Mouse (Mus musculus) C2C12 (cell line): ENCODE data around the gene Edrf1. TPM values are rescaled to one million over a fixed set of nuclear protein-coding genes. Genes with fewer than 3 reads are reported as not detected.
"Not testable (repeated sequence)": the region's sequence is repeated elsewhere in the genome, so short reads cannot be mapped to it uniquely, and the experiment has no call there.

Source experiments
- H3K27me3 ChIP-seq: one replicate; pipeline ENCODE4 v1.6.1; 2011; ENCODE audit not compliant: control insufficient read depth, insufficient read depth, insufficient read length
- H3K36me3 ChIP-seq: one replicate; pipeline ENCODE4 v1.6.1; 2011; ENCODE audit not compliant: control insufficient read depth, insufficient read depth
- H3K4me3 ChIP-seq: one replicate; pipeline ENCODE4 v1.5.1; 2011; ENCODE audit warnings: mild to moderate bottlenecking, control low read depth; ENCODE audit not compliant: poor library complexity, insufficient read depth, severe bottlenecking
- H3K79me2 ChIP-seq: one replicate; pipeline ENCODE4 v1.6.1; 2011; ENCODE audit not compliant: control insufficient read depth, insufficient read depth
- H3K79me3 ChIP-seq: one replicate; pipeline ENCODE4 v1.6.1; 2011; ENCODE audit warnings: low read depth, control low read depth
- H3ac ChIP-seq: one replicate; pipeline ENCODE3; 2011; ENCODE audit warnings: low read depth; ENCODE audit not compliant: control insufficient read depth, insufficient read length
- CEBPB ChIP-seq: IDR thresholded peaks from one replicate; pipeline ENCODE4 v1.6.1; 2011; ENCODE audit warnings: low read depth, mild to moderate bottlenecking, control low read depth, moderate library complexity
- CTCF ChIP-seq: IDR thresholded peaks from one replicate; pipeline ENCODE4 v1.5.1; 2011; ENCODE audit not compliant: control insufficient read depth, insufficient read depth, insufficient read length
- FOSL1 ChIP-seq: IDR thresholded peaks from one replicate; pipeline ENCODE4 v1.8.0; 2011; ENCODE audit warnings: mild to moderate bottlenecking, low read length; ENCODE audit not compliant: poor library complexity, insufficient read depth, severe bottlenecking
- MAX ChIP-seq: IDR thresholded peaks from one replicate; pipeline ENCODE4 v1.6.1; 2011; ENCODE audit warnings: mild to moderate bottlenecking, control low read depth
- MYOD1 ChIP-seq: IDR thresholded peaks from one replicate; pipeline ENCODE4 v1.6.1; 2011; ENCODE audit warnings: low read depth; ENCODE audit not compliant: control insufficient read depth, insufficient read length
- MYOG ChIP-seq: IDR thresholded peaks from one replicate; pipeline ENCODE4 v1.6.1; 2011; ENCODE audit not compliant: control insufficient read depth, insufficient read length; ENCODE audit errors: extremely low read depth
- USF1 ChIP-seq: IDR thresholded peaks from one replicate; pipeline ENCODE4 v1.6.1; 2011; ENCODE audit warnings: low read depth, mild to moderate bottlenecking, control low read depth, moderate library complexity
- polyA plus RNA-seq: library from polyadenylated mRNA; unstranded; fragments of >200 nt; fragmentation: generic; extraction: Trizol; gene quantifications from one replicate; pipeline ENCODE4 v1.2.1, GENCODE M21; 2012; ENCODE audit warnings: missing spikeins

The Edrf1 gene
- polyA plus RNA-seq, 1 experiment, result 4.9 TPM

DNA sequence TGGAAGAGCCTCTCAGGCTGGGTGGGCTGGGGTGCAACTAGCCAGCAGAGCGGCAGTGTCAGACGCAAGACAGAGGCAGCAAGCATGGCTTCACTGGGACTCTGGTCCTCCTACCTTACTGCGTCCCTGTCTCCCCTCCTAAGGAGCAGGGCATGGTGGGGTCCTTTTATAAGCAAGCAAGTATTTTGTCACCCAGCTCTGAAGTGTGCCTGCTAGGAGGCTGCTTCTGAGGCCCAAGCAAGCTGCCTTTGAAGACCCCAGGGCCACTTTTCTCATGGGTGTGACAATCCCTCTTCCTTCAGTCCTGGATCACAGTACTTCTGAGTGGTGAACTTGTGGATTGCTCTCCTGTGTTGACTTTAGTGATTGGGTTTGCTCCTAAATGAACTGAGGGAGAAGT lies 42.6 kb downstream of the Edrf1 start, which contains the start of gene Mmp21:
TSS of gene Mmp21 (minus strand) at position 101 of the 400 bp plus-strand sequence.
- no peak within 1 kb of the TSS for H3K4me3 ChIP-seq
- no peaks in the 10 kb centered on the region for H3K79me2 ChIP-seq
- H3ac ChIP-seq, result no peak within 1 kb of the TSS
- H3K27me3 ChIP-seq, result no peaks in the 10 kb centered on the region
- no peak for TF ChIP-seq FOSL1
- TF ChIP-seq CEBPB, result no peak
- TF ChIP-seq USF1, result no peak
- TF ChIP-seq CTCF, result no peak
- TF ChIP-seq MYOG, result no peak
- TF ChIP-seq MYOD1, result no peak
- TF ChIP-seq MAX, result no peak
- H3K36me3 ChIP-seq, result no peaks in the 10 kb centered on the region
- no peaks in the 10 kb centered on the region for H3K79me3 ChIP-seq

- Histone ChIP-seq H3ac (no peak overlapping the region), H3K27me3 (no peaks in the 10 kb centered on the region), H3K36me3 (no peaks in the 10 kb centered on the region), H3K79me3 (no peaks in the 10 kb centered on the region), H3K4me3 (no peak overlapping the region), H3K79me2 (no peaks in the 10 kb centered on the region)
- TF ChIP-seq CTCF (no peak), MAX (no peak), FOSL1 (no peak), CEBPB (no peak), MYOG (no peak), MYOD1 (no peak), USF1 (no peak)
These were observed 46.3 kb downstream of the Edrf1 start for GRCm38 (mm10) chr7:133683626-133684025.

- Histone ChIP-seq H3K36me3 (no peaks in the 10 kb centered on the region), H3K27me3 (no peaks in the 10 kb centered on the region), H3K79me2 (no peaks in the 10 kb centered on the region), H3ac (no peak overlapping the region), H3K4me3 (no peak overlapping the region), H3K79me3 (no peaks in the 10 kb centered on the region)
- TF ChIP-seq MYOG, result no peak
- no peak for TF ChIP-seq FOSL1
- TF ChIP-seq MAX, result no peak
- no peak for TF ChIP-seq CTCF
- no peak for TF ChIP-seq CEBPB
- no peak for TF ChIP-seq MYOD1
- TF ChIP-seq USF1, result no peak
These were observed 46.8 kb downstream of the Edrf1 start for GRCm38 (mm10) chr7:133684110-133684509.

GRCm38 (mm10) chr7:133684701-133685100 lies 47.4 kb downstream of the Edrf1 start:
- no peaks in the 10 kb centered on the region for H3K79me3 ChIP-seq
- no peak for TF ChIP-seq CTCF
- no peaks in the 10 kb centered on the region for H3K79me2 ChIP-seq
- H3ac ChIP-seq, result no peak overlapping the region
- H3K27me3 ChIP-seq, result no peaks in the 10 kb centered on the region
- H3K36me3 ChIP-seq, result no peaks in the 10 kb centered on the region
- no peak overlapping the region for H3K4me3 ChIP-seq

DNA sequence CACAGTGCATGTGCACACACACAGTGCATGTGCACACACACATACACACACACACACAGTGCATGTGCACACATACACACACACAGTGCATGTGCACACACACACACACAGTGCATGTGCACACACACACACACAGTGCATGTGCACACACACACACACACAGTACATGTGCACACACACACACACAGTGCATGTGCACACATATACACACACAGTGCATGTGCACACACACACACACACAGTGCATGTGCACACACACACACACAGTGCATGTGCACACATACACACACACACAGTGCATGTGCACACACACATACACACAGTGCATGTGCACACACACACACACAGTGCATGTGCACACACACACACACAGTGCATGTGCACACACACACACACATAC lies 48.3 kb downstream of the Edrf1 start:
- H3ac ChIP-seq, H3K79me2 ChIP-seq, H3K4me3 ChIP-seq, H3K36me3 ChIP-seq, H3K27me3 ChIP-seq, H3K79me3 ChIP-seq: not testable (repeated sequence)

DNA sequence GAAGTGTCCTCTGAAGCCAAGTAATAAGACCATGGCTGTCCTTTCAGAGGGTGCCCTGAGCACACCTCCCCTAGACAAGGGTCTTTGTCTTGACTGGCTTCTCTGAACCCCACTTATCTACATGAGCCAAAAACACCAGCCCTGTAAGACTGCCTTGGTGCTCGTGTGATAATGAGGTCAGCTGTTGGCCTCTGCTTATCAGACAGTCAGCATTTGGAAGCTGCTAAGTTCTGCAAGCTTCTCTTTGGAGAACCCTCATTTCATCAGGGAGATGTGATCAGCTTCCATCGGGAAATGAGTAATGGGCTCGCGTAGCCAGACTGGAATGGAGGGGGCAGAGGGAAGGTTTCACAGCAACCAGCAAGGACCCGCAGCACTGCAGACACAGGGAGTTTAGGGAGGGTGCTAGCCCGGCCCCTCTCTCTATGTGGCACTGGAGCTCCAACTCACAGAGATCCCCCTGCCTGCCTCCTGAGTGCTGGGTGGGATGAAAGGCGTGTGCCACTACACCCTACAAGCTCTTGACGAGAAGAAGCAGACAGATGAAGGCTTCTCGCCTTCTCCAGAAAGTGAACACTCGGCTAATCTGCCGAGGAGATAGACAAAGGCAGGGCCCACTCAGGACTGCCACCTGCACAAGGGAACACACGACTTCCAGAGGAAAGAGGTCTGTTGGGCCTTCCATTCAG lies 60.8 kb downstream of the Edrf1 start:
- H3ac ChIP-seq, result no peak overlapping the region
- peaks cover 3% of the 10 kb centered on the region for H3K36me3 ChIP-seq
- H3K27me3 ChIP-seq, result no peaks in the 10 kb centered on the region
- no peak for TF ChIP-seq CTCF
- TF ChIP-seq MYOD1, result no peak
- TF ChIP-seq USF1, result no peak
- no peak for TF ChIP-seq MAX
- no peak for TF ChIP-seq MYOG
- TF ChIP-seq FOSL1, result no peak
- no peak for TF ChIP-seq CEBPB
- H3K79me3 ChIP-seq, result no peaks in the 10 kb centered on the region
- H3K4me3 ChIP-seq, result no peak overlapping the region
- H3K79me2 ChIP-seq, result no peaks in the 10 kb centered on the region

- H3K27me3 ChIP-seq, result no peaks in the 10 kb centered on the region
- no peaks in the 10 kb centered on the region for H3K79me2 ChIP-seq
- H3ac ChIP-seq, result no peak overlapping the region
- TF ChIP-seq MYOD1 (no peak), CTCF (no peak), MAX (no peak), MYOG (no peak), FOSL1 (no peak), CEBPB (no peak), USF1 (no peak)
- no peaks in the 10 kb centered on the region for H3K79me3 ChIP-seq
- peaks cover 3% of the 10 kb centered on the region for H3K36me3 ChIP-seq
- no peak overlapping the region for H3K4me3 ChIP-seq
These were observed 62.5 kb downstream of the Edrf1 start for GRCm38 (mm10) chr7:133699885-133700284.
